In genomic region chr7:98584555-98584954, GRCm38 (mm10) we compare ENCODE assay signal across 19 mouse cellular contexts.
"Had no signal": no experiment of that assay in that cellular context is flagged by ENCODE, and none has a peak within 500 bp of the region (broad histone marks: within the 10 kb centered on the region; RNA-seq: fewer than 3 reads in every experiment).

No protein-coding gene starts in this region.

- H3K4me3 ChIP-seq: layer of hippocampus, adult 2 months; limb, embryonic 12.5 days; limb, embryonic 15.5 days; midbrain, embryonic 10.5 days; midbrain, embryonic 13.5 days had no signal

- H3K27me3 ChIP-seq: limb, embryonic 12.5 days; limb, embryonic 15.5 days; midbrain, embryonic 13.5 days had no signal

- H3K4me1 ChIP-seq: limb, embryonic 15.5 days; midbrain, embryonic 10.5 days; midbrain, embryonic 13.5 days had no signal

- H3K9me3 ChIP-seq: limb, embryonic 12.5 days; limb, embryonic 15.5 days; midbrain, embryonic 10.5 days; midbrain, embryonic 13.5 days had no signal

- H3K9ac ChIP-seq: limb, embryonic 12.5 days; limb, embryonic 15.5 days; liver, embryonic 14.5 days; liver, postnatal 0 days; lung, embryonic 14.5 days; midbrain, embryonic 13.5 days had no signal

- ATAC-seq: intestine, embryonic 16.5 days; liver, postnatal 0 days; midbrain, embryonic 13.5 days; midbrain, embryonic 16.5 days had no signal

- H3K4me2 ChIP-seq: limb, embryonic 12.5 days; limb, embryonic 15.5 days; liver, embryonic 11.5 days; lung, embryonic 14.5 days; midbrain, embryonic 13.5 days had no signal

- DNase-seq: kidney, adult 18-20 months; kidney, adult 9 months; kidney, postnatal 14 days; layer of hippocampus, adult 9-11 months; liver, postnatal 0 days; lung, embryonic 14.5 days; lung, postnatal 10 days; lung, postnatal 4 days; thymus, adult 2 months; thymus, postnatal 25 days had no signal

- H3K27ac ChIP-seq: layer of hippocampus, adult 2 months; limb, embryonic 12.5 days; limb, embryonic 15.5 days; liver, embryonic 14.5 days; midbrain, embryonic 10.5 days; midbrain, embryonic 13.5 days had no signal
